Mouse (Mus musculus) stomach, postnatal 0 days (tissue): Measurements from ENCODE around the gene Heatr4.

Experiments used
- CTCF ChIP-seq: IDR thresholded peaks from 2 replicates; pipeline ENCODE4 v1.5.1; 2016; ENCODE audit warnings: antibody characterized with exemption, low read depth, mild to moderate bottlenecking, moderate library complexity
- EP300 ChIP-seq: optimal IDR thresholded peaks from 2 replicates; pipeline ENCODE3; 2016; ENCODE audit warnings: antibody characterized with exemption

- TF ChIP-seq CTCF (no peak), EP300 (no peak)
Measured at GRCm38 (mm10) chr12:83984752-83985151, at the start of gene Heatr4.
